Mouse (Mus musculus): ENCODE data around the gene Sult2a1. TPM values are rescaled to one million over a fixed set of nuclear protein-coding genes. Genes with fewer than 3 reads are reported as not detected.
A peak's percentile ranks its signal among the peaks of the same experiment; 100 is the strongest.
"Not testable (repeated sequence)": the region's sequence is repeated elsewhere in the genome, so short reads cannot be mapped to it uniquely, and the experiment has no call there.

Sult2a1 gene
- 0.83 and 1.3 TPM in 2 replicates for polyA plus RNA-seq (2015; fragmentation: Nextera tagmentation; extraction: Ambion mirVana)

DNA sequence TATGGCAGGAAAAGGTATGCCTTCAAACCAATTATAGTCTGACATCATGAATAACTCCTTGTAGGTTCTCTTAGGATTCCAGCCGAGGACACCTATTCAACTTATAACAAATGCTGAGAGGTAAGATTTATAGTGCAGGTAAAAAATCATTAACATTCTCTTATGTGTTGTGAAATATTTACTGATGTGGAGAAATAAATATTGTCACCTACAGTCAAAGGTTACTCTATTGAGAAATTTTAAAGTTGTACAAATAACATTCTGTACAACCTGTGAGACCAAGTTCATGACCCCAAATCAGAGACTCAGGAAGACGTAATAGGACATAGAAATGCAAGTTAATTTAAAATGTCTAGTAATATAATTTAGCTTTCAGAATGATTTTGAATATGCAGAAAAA, at the start of gene Sult2a1:
Gene Sult2a1 (minus strand): TSS at position 101 of the 400 bp plus-strand sequence.
- ATAC-seq (ENCODE audit: low read depth); H3K27ac ChIP-seq; H3K9ac ChIP-seq; DNase-seq; H3K9me3 ChIP-seq (replicated peaks); H3K36me3 ChIP-seq; H3K27me3 ChIP-seq; H3K4me1 ChIP-seq (replicated peaks); H3K4me3 ChIP-seq (replicated peaks); H3K4me2 ChIP-seq: not testable (repeated sequence)
- 68% methylated on average over 1 of the region's 2 CpGs for WGBS (ENCODE audit: insufficient replicate concordance)

- 61% methylated on average over 1 of the region's 1 CpGs for WGBS (ENCODE audit: insufficient replicate concordance)
- no peak for DNase-seq
- Histone ChIP-seq H3K9me3 (replicated peaks) (no peaks in the 10 kb centered on the region), H3K27ac (no peak overlapping the region), H3K4me3 (replicated peaks) (no peak overlapping the region), H3K4me2 (no peak overlapping the region), H3K9ac (no peak overlapping the region), H3K27me3 (no peaks in the 10 kb centered on the region), H3K36me3 (no peaks in the 10 kb centered on the region), H3K4me1 (replicated peaks) (no peaks in the 10 kb centered on the region)
- ATAC-seq (ENCODE audit: low read depth): peak; percentile 58
Observed at GRCm38 (mm10) chr7:13813913-13814312, 23.3 kb downstream of the Sult2a1 start.

Other genes starting within 250 kb of the Sult2a1 start
- gene Sult2a5, start 213.4 kb downstream of the Sult2a1 start, polyA plus RNA-seq (2015; fragmentation: Nextera tagmentation; extraction: Ambion mirVana): not detected in 2 replicates
- gene Sult2a2, start 103.9 kb downstream of the Sult2a1 start, polyA plus RNA-seq (2015; fragmentation: Nextera tagmentation; extraction: Ambion mirVana): not detected in 2 replicates
- gene Sult2a4, start 152.2 kb upstream of the Sult2a1 start, polyA plus RNA-seq (2015; fragmentation: Nextera tagmentation; extraction: Ambion mirVana): not detected in 2 replicates